Mouse (Mus musculus) layer of hippocampus, adult 2 months (tissue): Measurements from ENCODE around the gene Dab2ip. TPM values are rescaled to one million over a fixed set of nuclear protein-coding genes. Genes with fewer than 3 reads are reported as not detected.

Source experiments
- DNase-seq, 2 experiments: peaks; one replicate each; pipeline ENCODE4 v3.0.0; 2022; ENCODE audit warnings: low spot score in 2 of 2
- H3K27ac ChIP-seq: fragments of 200-600 bp; 2 replicates; pipeline ENCODE4 v1.8.1; 2022
- H3K4me3 ChIP-seq: fragments of 200-600 bp; 2 replicates; pipeline ENCODE4 v1.8.1; 2022; ENCODE audit warnings: mild to moderate bottlenecking
- CTCF ChIP-seq: fragments of 200-600 bp; conservative IDR thresholded peaks from 2 replicates; pipeline ENCODE4 v1.8.1; 2022; ENCODE audit warnings: antibody characterized with exemption, mild to moderate bottlenecking, moderate library complexity
- total RNA-seq, 2 experiments: library from RNA; stranded (reverse); gene quantifications; 2 replicates each; pipeline ENCODE4 v1.2.3; 2021

Dab2ip gene
- total RNA-seq, 2 experiments from 2014 or later, result 96.3 to 103 TPM

- DNase-seq, result no peak
- TF ChIP-seq CTCF, result 0 out of 2 replicates have a peak, but pooled peaks have one; percentile 3
- Histone ChIP-seq H3K27ac (peak overlapping the region; percentile 58; the same call in 1 of the 2 replicates), H3K4me3 (no peak overlapping the region)
Measured at GRCm38 (mm10) chr2:35677855-35678254, 119.8 kb downstream of the Dab2ip start.

GRCm38 (mm10) chr2:35678440-35678839 lies 120.4 kb downstream of the Dab2ip start:
- Histone ChIP-seq H3K27ac (peak overlapping the region; percentile 58; the same call in 1 of the 2 replicates), H3K4me3 (no peak overlapping the region)
- DNase-seq, result no peak
- no peak for TF ChIP-seq CTCF

DNA sequence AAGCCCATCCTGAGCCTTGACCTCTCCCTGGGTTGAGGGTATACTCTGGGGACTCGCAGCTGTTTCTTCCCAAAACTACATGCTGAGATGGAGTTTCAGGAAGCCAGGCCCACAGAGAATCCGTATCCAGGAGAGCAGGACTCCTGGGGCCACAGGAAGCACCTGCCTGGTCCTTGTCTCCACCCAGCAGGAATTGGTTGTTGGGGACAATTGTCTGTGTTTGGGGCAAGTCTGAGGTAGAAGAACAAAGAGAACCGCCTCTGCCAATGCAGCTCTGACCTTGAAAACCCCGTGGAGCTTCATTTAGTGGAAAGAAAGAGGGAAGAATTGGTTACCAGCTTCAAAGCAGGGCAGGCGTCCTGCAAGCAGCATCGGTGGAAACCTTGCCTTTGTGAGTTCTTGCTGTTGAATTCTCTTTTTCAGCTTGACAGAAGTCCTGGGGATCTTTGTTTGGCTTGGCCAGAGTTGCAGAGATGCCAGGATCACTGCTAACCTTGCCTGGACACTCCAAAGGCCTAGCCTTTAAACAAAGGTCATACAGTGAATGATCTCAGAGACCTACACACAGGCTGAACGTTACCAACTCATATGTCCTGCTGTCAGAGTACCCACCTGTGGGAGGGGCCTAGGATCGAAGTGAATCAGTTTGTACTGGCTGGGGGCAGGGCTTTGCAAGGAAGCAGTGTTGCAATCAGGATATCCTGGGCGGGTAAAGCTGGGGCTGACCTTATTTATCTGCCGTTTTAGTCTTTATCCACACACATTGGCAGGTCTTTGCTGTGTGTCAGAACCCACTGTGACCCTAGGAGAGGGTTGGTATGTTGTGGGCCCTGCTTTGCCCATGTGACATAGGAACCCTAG lies 122.0 kb downstream of the Dab2ip start:
- no peak overlapping the region for H3K4me3 ChIP-seq
- no peak for DNase-seq
- H3K27ac ChIP-seq, result peak overlapping the region; percentile 58; the same call in 1 of the 2 replicates
- no peak for TF ChIP-seq CTCF

- DNase-seq, result no peak
- Histone ChIP-seq H3K4me3 (no peak overlapping the region), H3K27ac (peak overlapping the region; percentile 43)
- no peak for TF ChIP-seq CTCF
Measured at GRCm38 (mm10) chr2:35680833-35681232, 122.8 kb downstream of the Dab2ip start.

GRCm38 (mm10) chr2:35684005-35684404 lies 125.9 kb downstream of the Dab2ip start:
- no peak for DNase-seq
- no peak for TF ChIP-seq CTCF
- Histone ChIP-seq H3K27ac (peak overlapping the region; percentile 70), H3K4me3 (no peak overlapping the region)

DNA sequence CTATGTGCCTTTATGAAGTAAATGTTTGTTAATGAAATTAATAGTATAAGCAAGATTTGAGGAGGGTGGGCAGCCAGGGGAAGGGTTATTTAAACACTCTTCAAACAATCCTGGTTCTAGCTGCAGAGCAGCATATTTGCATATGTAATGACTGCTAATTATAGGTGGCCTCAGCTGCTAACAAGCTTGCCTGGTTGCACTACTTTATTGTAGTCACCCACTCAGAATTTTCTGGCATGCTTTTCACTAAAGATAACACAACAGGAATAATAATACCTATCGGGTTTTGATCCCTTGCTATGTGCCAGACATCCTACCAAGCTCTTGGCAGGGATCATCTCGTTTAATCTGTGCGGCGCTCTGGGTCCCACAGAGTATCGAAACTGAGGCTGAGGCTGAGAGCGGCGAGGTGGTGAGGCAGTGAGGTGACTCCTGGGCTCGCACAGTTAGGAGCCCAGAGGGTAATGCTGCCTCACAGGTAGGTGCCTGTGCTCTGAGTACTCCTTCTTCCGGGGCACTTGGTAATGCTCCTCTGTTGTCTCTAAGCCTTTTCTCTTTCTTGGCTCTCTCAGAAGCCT lies 126.8 kb downstream of the Dab2ip start:
- H3K27ac ChIP-seq, result peak overlapping the region; percentile 70; the same call in 1 of the 2 replicates
- peak in 1 of 2 experiments; percentile 54 for DNase-seq
- no peak overlapping the region for H3K4me3 ChIP-seq
- TF ChIP-seq CTCF, result no peak

DNA sequence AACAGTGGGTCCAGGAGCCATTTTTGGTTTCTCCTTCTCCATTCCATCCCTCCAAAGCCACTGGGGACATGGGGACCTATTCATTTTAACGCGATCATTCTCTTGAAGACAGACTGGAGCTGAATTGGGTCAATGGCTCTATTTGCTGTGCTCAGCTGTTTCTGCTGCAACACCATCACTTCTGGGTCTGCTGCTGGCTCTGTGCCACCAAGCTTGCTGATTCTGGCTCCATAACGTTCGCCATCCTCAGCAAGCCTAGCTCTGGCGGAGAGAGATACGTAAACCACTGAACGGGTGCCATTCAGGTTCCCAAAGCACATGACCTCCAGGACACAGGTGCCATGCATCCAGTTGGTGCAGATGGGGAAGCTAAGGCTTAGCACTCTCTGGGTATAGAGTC lies 128.0 kb downstream of the Dab2ip start:
- DNase-seq, result no peak
- no peak overlapping the region for H3K27ac ChIP-seq
- no peak overlapping the region for H3K4me3 ChIP-seq
- TF ChIP-seq CTCF, result no peak

DNA sequence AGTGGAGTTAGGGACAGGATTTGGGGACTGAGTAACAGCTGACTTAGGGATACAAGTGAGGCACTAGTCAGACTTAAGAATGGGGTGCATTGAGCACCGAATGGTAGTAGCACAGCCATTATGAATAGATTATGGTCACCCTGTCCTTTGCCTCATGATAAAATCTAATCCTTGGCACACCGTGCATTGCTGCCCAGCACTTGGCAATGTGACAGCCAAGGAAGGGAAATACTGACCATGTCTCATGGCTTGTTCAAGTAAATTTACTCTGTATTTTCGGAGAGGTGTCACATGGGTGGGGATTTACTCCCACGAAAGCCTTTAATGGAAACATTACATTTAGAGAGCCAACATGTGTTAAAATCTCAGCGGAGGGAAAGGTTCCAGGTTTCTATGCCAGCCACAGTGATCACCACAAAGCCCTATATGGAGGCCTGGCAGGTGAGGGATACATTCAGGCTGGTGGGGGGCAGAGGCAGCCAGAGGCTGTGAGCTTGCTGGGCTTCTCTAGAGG lies 129.5 kb downstream of the Dab2ip start:
- no peak for TF ChIP-seq CTCF
- Histone ChIP-seq H3K27ac (no peak overlapping the region), H3K4me3 (no peak overlapping the region)
- no peak for DNase-seq

DNA sequence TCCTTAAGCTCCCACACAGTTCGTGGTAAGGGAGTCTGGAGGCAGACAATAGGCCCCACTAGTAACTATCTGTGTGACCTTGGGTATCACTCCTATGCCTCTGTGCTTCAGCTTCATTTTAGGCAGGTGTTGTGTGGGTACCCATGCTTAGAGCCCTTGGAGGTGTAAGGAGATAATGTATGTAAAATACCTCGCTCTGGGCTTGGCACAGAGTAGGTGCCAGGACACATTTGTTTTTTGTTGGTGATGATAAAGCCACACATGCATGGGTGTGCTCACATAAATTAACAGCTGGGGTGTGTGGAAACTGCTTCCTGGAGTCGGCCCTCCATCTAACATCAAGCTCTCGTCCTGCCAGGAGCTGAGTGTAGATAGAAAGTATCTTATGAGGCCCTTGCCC lies 130.1 kb downstream of the Dab2ip start:
- TF ChIP-seq CTCF, result no peak
- Histone ChIP-seq H3K4me3 (no peak overlapping the region), H3K27ac (no peak overlapping the region)
- DNase-seq, result no peak

DNA sequence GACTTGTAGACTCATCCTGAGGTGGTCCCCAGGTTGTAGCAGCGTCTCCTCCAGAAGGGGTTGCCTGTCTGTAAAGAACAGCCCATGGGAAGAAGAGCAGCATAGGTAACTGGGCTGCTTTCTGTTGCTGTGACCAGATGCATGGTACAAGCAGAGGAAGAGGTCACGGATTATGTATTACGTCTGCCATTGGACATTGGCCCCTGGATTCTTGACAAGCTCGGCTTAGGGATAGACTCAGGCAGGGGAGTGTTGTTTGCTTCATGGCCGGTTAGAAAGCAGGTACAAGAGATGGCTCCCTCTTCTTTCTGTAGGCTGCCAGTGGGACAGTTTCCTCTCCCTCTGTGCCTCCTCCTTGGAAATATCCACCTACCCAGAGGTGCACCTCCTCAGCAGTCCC lies 130.5 kb downstream of the Dab2ip start:
- H3K4me3 ChIP-seq, result no peak overlapping the region
- no peak for DNase-seq
- no peak for TF ChIP-seq CTCF
- no peak overlapping the region for H3K27ac ChIP-seq

- DNase-seq, result no peak
- no peak overlapping the region for H3K4me3 ChIP-seq
- no peak overlapping the region for H3K27ac ChIP-seq
- no peak for TF ChIP-seq CTCF
Measured at GRCm38 (mm10) chr2:35689881-35690280, 131.8 kb downstream of the Dab2ip start.

GRCm38 (mm10) chr2:35691257-35692049 lies 133.4 kb downstream of the Dab2ip start:
- peak overlapping the region; percentile 51 for H3K27ac ChIP-seq
- TF ChIP-seq CTCF, result 0 out of 2 replicates have a peak, but pooled peaks have one; percentile 12
- peak overlapping the region; percentile 6; the same call in 1 of the 2 replicates for H3K4me3 ChIP-seq
- peak in 1 of 2 experiments; percentile 32 for DNase-seq

GRCm38 (mm10) chr2:35692272-35692900 lies 134.3 kb downstream of the Dab2ip start:
- H3K27ac ChIP-seq, result 0 out of 2 replicates have a peak overlapping the region, but pooled peaks have one; percentile 9

More at GRCm38 (mm10) chr2:35692272-35692900, 134.3 kb downstream of the Dab2ip start:
- DNase-seq, result no peak
- H3K4me3 ChIP-seq, result peak overlapping the region; percentile 6; the same call in 1 of the 2 replicates
- no peak for TF ChIP-seq CTCF
